Mouse (Mus musculus) lung, postnatal 10 days (tissue): Measurements from ENCODE around the gene Zpbp2.
A peak's percentile ranks its signal among the peaks of the same experiment; 100 is the strongest.

Source experiments
- DNase-seq: peaks from one replicate; pipeline ENCODE4 v3.0.0; 2021

Zpbp2 gene

GRCm38 (mm10) chr11:98550975-98551828 is at the start of gene Zpbp2:
Gene Zpbp2 (plus strand): TSS chr11:98551097.
- DNase-seq = peak; percentile 90

GRCm38 (mm10) chr11:98504926-98505325 is 46.0 kb upstream of the Zpbp2 start:
- DNase-seq = no peak

GRCm38 (mm10) chr11:98509434-98509833 is 41.5 kb upstream of the Zpbp2 start:
- peak; percentile 80 for DNase-seq

- no peak for DNase-seq
Measured at GRCm38 (mm10) chr11:98510125-98510524, 40.8 kb upstream of the Zpbp2 start.

GRCm38 (mm10) chr11:98512881-98513280 is 38.0 kb upstream of the Zpbp2 start:
- DNase-seq = no peak

GRCm38 (mm10) chr11:98513356-98513936 is 37.5 kb upstream of the Zpbp2 start:
- no peak for DNase-seq

- DNase-seq = no peak
Measured at GRCm38 (mm10) chr11:98520468-98520867, 30.4 kb upstream of the Zpbp2 start.

GRCm38 (mm10) chr11:98525140-98525539 is 25.8 kb upstream of the Zpbp2 start:
- no peak for DNase-seq

- DNase-seq = no peak
Measured at GRCm38 (mm10) chr11:98526824-98527461, 24.0 kb upstream of the Zpbp2 start.

GRCm38 (mm10) chr11:98537480-98538034 is 13.3 kb upstream of the Zpbp2 start:
- no peak for DNase-seq

- no peak for DNase-seq
Measured at GRCm38 (mm10) chr11:98540319-98540718, 10.6 kb upstream of the Zpbp2 start.

GRCm38 (mm10) chr11:98542553-98542952 is 8.3 kb upstream of the Zpbp2 start:
- DNase-seq = no peak

GRCm38 (mm10) chr11:98543414-98543813 is 7.5 kb upstream of the Zpbp2 start:
- DNase-seq = no peak

GRCm38 (mm10) chr11:98544890-98545677 is 5.8 kb upstream of the Zpbp2 start:
- no peak for DNase-seq

- DNase-seq = peak; percentile 24
Measured at GRCm38 (mm10) chr11:98545711-98546231, 5.1 kb upstream of the Zpbp2 start, which contains the start of gene Ikzf3. Gene Ikzf3 (minus strand): TSS chr11:98546031.

GRCm38 (mm10) chr11:98546529-98547307 is 4.2 kb upstream of the Zpbp2 start:
- no peak for DNase-seq

GRCm38 (mm10) chr11:98547308-98547693 is 3.6 kb upstream of the Zpbp2 start:
- no peak for DNase-seq

GRCm38 (mm10) chr11:98549363-98549762 is 1.5 kb upstream of the Zpbp2 start:
- DNase-seq = no peak

GRCm38 (mm10) chr11:98550311-98550974 is 454 bp upstream of the Zpbp2 start:
- no peak for DNase-seq

- DNase-seq = no peak
Measured at GRCm38 (mm10) chr11:98553966-98554365, 3.1 kb downstream of the Zpbp2 start.

GRCm38 (mm10) chr11:98555124-98555700 is 4.3 kb downstream of the Zpbp2 start:
- no peak for DNase-seq
